In genomic region chr7:144415795-144416194, GRCm38 (mm10) we compare ENCODE assay signal across 9 mouse cellular contexts. TPM values are rescaled to one million over a fixed set of nuclear protein-coding genes. Genes with fewer than 3 reads are reported as not detected.
DNase-seq lines count a peak whose midpoint lies in the region; ATAC-seq and TF ChIP-seq lines count a peak whose summit lies in the region.
"Had no signal": no experiment of that assay in that cellular context is flagged by ENCODE, and none has a peak within 500 bp of the region (broad histone marks: within the 10 kb centered on the region; RNA-seq: fewer than 3 reads in every experiment).

No protein-coding gene starts in this region.

- WGBS in hindbrain, postnatal 0 days, result 89% methylated on average over 4 of the region's 4 CpGs
- WGBS in hindbrain, embryonic 10.5 days, result 71% methylated on average over 4 of the region's 4 CpGs
- 68% methylated on average over 4 of the region's 4 CpGs for WGBS in stomach, embryonic 16.5 days

- H3K36me3 ChIP-seq in hindbrain, postnatal 0 days (ENCODE audit: insufficient read depth, low read length), result no peaks in the 10 kb centered on the region; the same call in 1 of the 2 replicates
- H3K36me3 ChIP-seq in hindbrain, embryonic 10.5 days, result peaks cover 11% of the 10 kb centered on the region
- no peaks in the 10 kb centered on the region for H3K36me3 ChIP-seq in stomach, embryonic 16.5 days (ENCODE audit: control insufficient read depth, insufficient read depth, low read length)

- no peak overlapping the region for H3K9ac ChIP-seq in hindbrain, postnatal 0 days (replicated peaks; ENCODE audit: low read length)
- no peak overlapping the region for H3K9ac ChIP-seq in stomach, embryonic 16.5 days (ENCODE audit: low read length)

- peak; percentile 54 for TF ChIP-seq CTCF in hindbrain, postnatal 0 days (IDR thresholded peaks at IDR 0.05; ENCODE audit: low read depth)

- H3K27ac ChIP-seq in hindbrain, postnatal 0 days, result no peak overlapping the region
- H3K27ac ChIP-seq in hindbrain, embryonic 10.5 days, result no peak overlapping the region
- no peak overlapping the region for H3K27ac ChIP-seq in stomach, embryonic 16.5 days (ENCODE audit: low read length)

- H3K27me3 ChIP-seq in hindbrain, postnatal 0 days (ENCODE audit: insufficient read depth, low read length), result no peaks in the 10 kb centered on the region
- no peaks in the 10 kb centered on the region for H3K27me3 ChIP-seq in hindbrain, embryonic 10.5 days (ENCODE audit: insufficient read depth, poor library complexity, severe bottlenecking)
- no peaks in the 10 kb centered on the region for H3K27me3 ChIP-seq in stomach, embryonic 16.5 days (ENCODE audit: control insufficient read depth, insufficient read depth, low read length)

- no peak overlapping the region for H3K4me2 ChIP-seq in hindbrain, postnatal 0 days (ENCODE audit: low read depth, low read length)
- H3K4me2 ChIP-seq in stomach, embryonic 16.5 days (ENCODE audit: low read depth, low read length), result no peak overlapping the region

- H3K4me3 ChIP-seq in hindbrain, postnatal 0 days (ENCODE audit: low read length), result no peak overlapping the region
- H3K4me3 ChIP-seq in hindbrain, embryonic 10.5 days, result no peak overlapping the region
- H3K4me3 ChIP-seq in stomach, embryonic 16.5 days (replicated peaks; ENCODE audit: low read length), result no peak overlapping the region

- H3K4me1 ChIP-seq in hindbrain, postnatal 0 days (ENCODE audit: insufficient read depth, low read length), result peaks cover 24% of the 10 kb centered on the region
- peaks cover 61% of the 10 kb centered on the region for H3K4me1 ChIP-seq in hindbrain, embryonic 10.5 days (replicated peaks)
- peaks cover 21% of the 10 kb centered on the region for H3K4me1 ChIP-seq in stomach, embryonic 16.5 days (ENCODE audit: control insufficient read depth, insufficient read depth, low read length)

- 0 out of 2 replicates have a peak, but pooled peaks have one; percentile 15 for ATAC-seq in hindbrain, postnatal 0 days
- peak; percentile 52 for ATAC-seq in common myeloid progenitor, adult 5-6 weeks (replicated peaks; ENCODE audit: low read depth, poor library complexity, severe bottlenecking)
- ATAC-seq in stomach, embryonic 16.5 days (ENCODE audit: insufficient read depth, low FRiP score), result 0 out of 2 replicates have a peak, but pooled peaks have one; percentile 12
- ATAC-seq: intestine, embryonic 16.5 days had no signal

- H3K9me3 ChIP-seq in hindbrain, postnatal 0 days (ENCODE audit: low read length), result no peaks in the 10 kb centered on the region
- no peaks in the 10 kb centered on the region for H3K9me3 ChIP-seq in hindbrain, embryonic 10.5 days
- H3K9me3 ChIP-seq in stomach, embryonic 16.5 days (replicated peaks; ENCODE audit: control insufficient read depth, low read length), result no peaks in the 10 kb centered on the region

- peak; percentile 40 for DNase-seq in hindbrain, postnatal 0 days (ENCODE audit: low spot score)
- no peak for DNase-seq in hindbrain, embryonic 10.5 days (ENCODE audit: low spot score)
- DNase-seq in testis, postnatal 10 days (ENCODE audit: low spot score), result peak; percentile 57
- no peak for DNase-seq in testis, postnatal 14 days (ENCODE audit: low spot score)
- DNase-seq in urinary bladder, postnatal 25 days (ENCODE audit: low spot score), result no peak
- DNase-seq in right cerebral cortex, postnatal 36 days (ENCODE audit: low spot score in 2 of 2), result no peak

RNA-seq across cellular contexts. Expression of gene Cttn, which starts 55.0 kb away (rescaled TPM):
- 120 TPM in 2 replicates for total RNA-seq in hindbrain, postnatal 0 days (2014; rRNA removed)
- polyA plus RNA-seq in hindbrain, postnatal 0 days (2015; fragmentation: Nextera tagmentation; extraction: Ambion mirVana), result 154 and 157 TPM in 2 replicates
- 205 and 210 TPM in 2 replicates for polyA plus RNA-seq in hindbrain, embryonic 10.5 days (2016; fragmentation: Nextera tagmentation; extraction: Ambion mirVana)
- 41.2 and 46.7 TPM in 2 replicates for total RNA-seq in common myeloid progenitor, adult 5-6 weeks (2017)
- 184 and 228 TPM in 2 replicates for polyA plus RNA-seq in stomach, embryonic 16.5 days (2015; fragmentation: Nextera tagmentation; extraction: Ambion mirVana)

Comparison
In these comparisons a context has a peak if more than half of its experiments do, and no peak if none do; other contexts are left out.
1. DNase-seq: peak in hindbrain, postnatal 0 days (single experiment) and testis, postnatal 10 days (single experiment); none in hindbrain, embryonic 10.5 days (single experiment), testis, postnatal 14 days (single experiment), urinary bladder, postnatal 25 days (single experiment) and right cerebral cortex, postnatal 36 days (0 of 2).
2. Peak in every context shown above with its lines, with median percentiles within 50 percentile points of each other: ATAC-seq.